Mouse (Mus musculus) ES-E14 (cell line): ENCODE measurements around the gene Slit3.

Experiments used
- CHD2 ChIP-seq: IDR thresholded peaks from 2 replicates; pipeline ENCODE4 v1.6.1; 2014; ENCODE audit warnings: mild to moderate bottlenecking, low read depth, low read length, inconsistent platforms
- ZC3H11A ChIP-seq: IDR thresholded peaks from 2 replicates; pipeline ENCODE4 v1.6.1; 2012; ENCODE audit warnings: low read depth, mild to moderate bottlenecking, inconsistent platforms, low read length, borderline replicate concordance

- TF ChIP-seq CHD2: no peak
- TF ChIP-seq ZC3H11A: no peak
Observed at GRCm38 (mm10) chr11:35142202-35142601, 21.2 kb downstream of the Slit3 start.
